Mouse (Mus musculus): ENCODE measurements at regions not wholly inside any gene's neighbourhood (a gene's known extent, or its start where the extent isn't known, plus 50 kb on each side); places are given as distances from the start of the nearest gene placed in this dataset.
A peak's percentile ranks its signal among the peaks of the same experiment; 100 is the strongest.
"Not testable (repeated sequence)": the region's sequence is repeated elsewhere in the genome, so short reads cannot be mapped to it uniquely, and the experiment has no call there.

GRCm38 (mm10) chr10:111626009-111626408 lies 119.9 kb downstream of the Phlda1 start:
- no peak for DNase-seq (ENCODE audit: inconsistent age in 2 of 2, low spot score in 1 of 2)

- DNase-seq (ENCODE audit: inconsistent age in 2 of 2, low spot score in 1 of 2) = peak in 1 of 2 experiments; percentile 41
These were observed 130.2 kb downstream of the Phlda1 start for GRCm38 (mm10) chr10:111636283-111636682.

GRCm38 (mm10) chr10:111637084-111637735 lies 131.1 kb downstream of the Phlda1 start:
- peak in 1 of 2 experiments; percentile 47 for DNase-seq (ENCODE audit: inconsistent age in 2 of 2, low spot score in 1 of 2)

GRCm38 (mm10) chr10:111639866-111640265 lies 133.8 kb downstream of the Phlda1 start:
- no peak for DNase-seq (ENCODE audit: inconsistent age in 2 of 2, low spot score in 1 of 2)

GRCm38 (mm10) chr10:111642683-111643082 lies 136.6 kb downstream of the Phlda1 start:
- DNase-seq (ENCODE audit: inconsistent age in 2 of 2, low spot score in 1 of 2) = no peak

- DNase-seq (ENCODE audit: inconsistent age in 2 of 2, low spot score in 1 of 2) = not testable (repeated sequence)
These were observed 147.7 kb downstream of the Phlda1 start for GRCm38 (mm10) chr10:111653773-111654172.

GRCm38 (mm10) chr10:111654364-111655226 lies 148.5 kb downstream of the Phlda1 start:
- peak in 1 of 2 experiments; percentile 37 for DNase-seq (ENCODE audit: inconsistent age in 2 of 2, low spot score in 1 of 2)

GRCm38 (mm10) chr10:111658828-111659227 lies 152.7 kb downstream of the Phlda1 start:
- DNase-seq (ENCODE audit: inconsistent age in 2 of 2, low spot score in 1 of 2) = no peak

- no peak for DNase-seq (ENCODE audit: inconsistent age in 2 of 2, low spot score in 1 of 2)
These were observed 156.6 kb downstream of the Phlda1 start for GRCm38 (mm10) chr10:111662665-111663064.

GRCm38 (mm10) chr10:111665834-111666233 lies 159.7 kb downstream of the Phlda1 start:
- DNase-seq (ENCODE audit: inconsistent age in 2 of 2, low spot score in 1 of 2) = no peak

- no peak for DNase-seq (ENCODE audit: inconsistent age in 2 of 2, low spot score in 1 of 2)
These were observed 160.9 kb downstream of the Phlda1 start for GRCm38 (mm10) chr10:111666963-111667362.

- no peak for DNase-seq (ENCODE audit: inconsistent age in 2 of 2, low spot score in 1 of 2)
These were observed 162.6 kb downstream of the Phlda1 start for GRCm38 (mm10) chr10:111668639-111669038.

- no peak for DNase-seq (ENCODE audit: inconsistent age in 2 of 2, low spot score in 1 of 2)
These were observed 163.6 kb downstream of the Phlda1 start for GRCm38 (mm10) chr10:111669658-111670057.

GRCm38 (mm10) chr10:111670666-111671065 lies 164.6 kb downstream of the Phlda1 start:
- DNase-seq (ENCODE audit: inconsistent age in 2 of 2, low spot score in 1 of 2) = no peak

- DNase-seq (ENCODE audit: inconsistent age in 2 of 2, low spot score in 1 of 2) = peak in 1 of 2 experiments; percentile 77
These were observed 166.6 kb downstream of the Phlda1 start for GRCm38 (mm10) chr10:111672454-111673316.

GRCm38 (mm10) chr10:111673317-111673610 lies 167.2 kb downstream of the Phlda1 start:
- no peak for DNase-seq (ENCODE audit: inconsistent age in 2 of 2, low spot score in 1 of 2)

- peak in 1 of 2 experiments; percentile 53 for DNase-seq (ENCODE audit: inconsistent age in 2 of 2, low spot score in 1 of 2)
These were observed 170.2 kb downstream of the Phlda1 start for GRCm38 (mm10) chr10:111676255-111676654.

GRCm38 (mm10) chr10:111680919-111681318 lies 174.8 kb downstream of the Phlda1 start:
- no peak for DNase-seq (ENCODE audit: inconsistent age in 2 of 2, low spot score in 1 of 2)

- no peak for DNase-seq (ENCODE audit: inconsistent age in 2 of 2, low spot score in 1 of 2)
These were observed 178.6 kb downstream of the Phlda1 start for GRCm38 (mm10) chr10:111684409-111685346.

- DNase-seq (ENCODE audit: inconsistent age in 2 of 2, low spot score in 1 of 2) = no peak
These were observed 180.5 kb downstream of the Phlda1 start for GRCm38 (mm10) chr10:111686585-111686984.

All from adrenal gland, adult (tissue).